Mouse (Mus musculus): ENCODE results near the gene Magi1. TPM values are rescaled to one million over a fixed set of nuclear protein-coding genes. Genes with fewer than 3 reads are reported as not detected.

The Magi1 gene
- polyA plus RNA-seq, 1 experiment from 2014 or later: 22.9 TPM

GRCm38 (mm10) chr6:93874936-93875335 lies 408.8 kb downstream of the Magi1 start:
- no peak overlapping the region for H3K9ac ChIP-seq (ENCODE audit: low read length)
- ATAC-seq (no peak), DNase-seq (ENCODE audit: low spot score) (peak; percentile 32)
- H3K9me3 ChIP-seq (replicated peaks; ENCODE audit: control insufficient read depth, low read length): no peaks in the 10 kb centered on the region
- H3K4me2 ChIP-seq (ENCODE audit: low read length): no peak overlapping the region
- H3K27me3 ChIP-seq (replicated peaks; ENCODE audit: control insufficient read depth, insufficient read depth, low read length): no peaks in the 10 kb centered on the region
- H3K4me3 ChIP-seq (ENCODE audit: low read depth, low read length): no peak overlapping the region
- 77% methylated on average over 2 of the region's 2 CpGs for WGBS
- H3K4me1 ChIP-seq (ENCODE audit: control insufficient read depth, insufficient read depth, low read length): peaks cover 20% of the 10 kb centered on the region
- peak overlapping the region; percentile 28; the same call in 1 of the 2 replicates for H3K27ac ChIP-seq (ENCODE audit: low read depth, low read length)
- H3K36me3 ChIP-seq (ENCODE audit: control insufficient read depth, insufficient read depth, low read length): no peaks in the 10 kb centered on the region

GRCm38 (mm10) chr6:93874376-93874775 lies 409.3 kb downstream of the Magi1 start:
- Histone ChIP-seq H3K27ac (ENCODE audit: low read depth, low read length) (no peak overlapping the region), H3K27me3 (replicated peaks; ENCODE audit: control insufficient read depth, insufficient read depth, low read length) (no peaks in the 10 kb centered on the region), H3K4me1 (ENCODE audit: control insufficient read depth, insufficient read depth, low read length) (peaks cover 20% of the 10 kb centered on the region), H3K36me3 (ENCODE audit: control insufficient read depth, insufficient read depth, low read length) (no peaks in the 10 kb centered on the region), H3K9ac (ENCODE audit: low read length) (no peak overlapping the region), H3K4me3 (ENCODE audit: low read depth, low read length) (no peak overlapping the region), H3K4me2 (ENCODE audit: low read length) (no peak overlapping the region), H3K9me3 (replicated peaks; ENCODE audit: control insufficient read depth, low read length) (no peaks in the 10 kb centered on the region)
- WGBS: 64% methylated on average over 2 of the region's 2 CpGs
- no peak for ATAC-seq
- DNase-seq (ENCODE audit: low spot score): no peak

- Histone ChIP-seq H3K9ac (ENCODE audit: low read length) (no peak overlapping the region), H3K27ac (ENCODE audit: low read depth, low read length) (no peak overlapping the region), H3K4me2 (ENCODE audit: low read length) (no peak overlapping the region), H3K27me3 (replicated peaks; ENCODE audit: control insufficient read depth, insufficient read depth, low read length) (no peaks in the 10 kb centered on the region), H3K36me3 (ENCODE audit: control insufficient read depth, insufficient read depth, low read length) (no peaks in the 10 kb centered on the region), H3K4me1 (ENCODE audit: control insufficient read depth, insufficient read depth, low read length) (peaks cover 20% of the 10 kb centered on the region), H3K9me3 (replicated peaks; ENCODE audit: control insufficient read depth, low read length) (no peaks in the 10 kb centered on the region), H3K4me3 (ENCODE audit: low read depth, low read length) (no peak overlapping the region)
- 37% methylated on average over 1 of the region's 1 CpGs for WGBS
- no peak for ATAC-seq
- DNase-seq (ENCODE audit: low spot score): no peak
These were observed 410.2 kb downstream of the Magi1 start for GRCm38 (mm10) chr6:93873536-93873935.

- Histone ChIP-seq H3K27me3 (replicated peaks; ENCODE audit: control insufficient read depth, insufficient read depth, low read length) (no peaks in the 10 kb centered on the region), H3K4me1 (ENCODE audit: control insufficient read depth, insufficient read depth, low read length) (peaks cover 15% of the 10 kb centered on the region), H3K27ac (ENCODE audit: low read depth, low read length) (no peak overlapping the region), H3K9ac (ENCODE audit: low read length) (no peak overlapping the region), H3K9me3 (replicated peaks; ENCODE audit: control insufficient read depth, low read length) (no peaks in the 10 kb centered on the region), H3K4me2 (ENCODE audit: low read length) (no peak overlapping the region), H3K4me3 (ENCODE audit: low read depth, low read length) (no peak overlapping the region), H3K36me3 (ENCODE audit: control insufficient read depth, insufficient read depth, low read length) (no peaks in the 10 kb centered on the region)
- DNase-seq (ENCODE audit: low spot score): no peak
- WGBS: 81% methylated on average over 4 of the region's 4 CpGs
- no peak for ATAC-seq
These were observed 412.2 kb downstream of the Magi1 start for GRCm38 (mm10) chr6:93871516-93871915.

- H3K4me1 ChIP-seq (ENCODE audit: control insufficient read depth, insufficient read depth, low read length): peaks cover 10% of the 10 kb centered on the region
- ATAC-seq: no peak
- H3K36me3 ChIP-seq (ENCODE audit: control insufficient read depth, insufficient read depth, low read length): no peaks in the 10 kb centered on the region
- no peak for DNase-seq (ENCODE audit: low spot score)
- H3K27ac ChIP-seq (ENCODE audit: low read depth, low read length): no peak overlapping the region
- H3K4me3 ChIP-seq (ENCODE audit: low read depth, low read length): no peak overlapping the region
- H3K27me3 ChIP-seq (replicated peaks; ENCODE audit: control insufficient read depth, insufficient read depth, low read length): no peaks in the 10 kb centered on the region
- no peaks in the 10 kb centered on the region for H3K9me3 ChIP-seq (replicated peaks; ENCODE audit: control insufficient read depth, low read length)
- WGBS: 92% methylated on average over 5 of the region's 5 CpGs
- no peak overlapping the region for H3K4me2 ChIP-seq (ENCODE audit: low read length)
- H3K9ac ChIP-seq (ENCODE audit: low read length): no peak overlapping the region
These were observed 413.7 kb downstream of the Magi1 start for GRCm38 (mm10) chr6:93870023-93870422.

GRCm38 (mm10) chr6:93862263-93862662 lies 421.5 kb downstream of the Magi1 start:
- H3K4me1 ChIP-seq (ENCODE audit: control insufficient read depth, insufficient read depth, low read length): 0 out of 2 replicates have a peak, but pooled peaks cover 5% of the 10 kb centered on the region

GRCm38 (mm10) chr6:93856783-93857182 lies 426.9 kb downstream of the Magi1 start:
- 13% methylated on average over 1 of the region's 1 CpGs for WGBS
- peaks cover 22% of the 10 kb centered on the region for H3K4me1 ChIP-seq (ENCODE audit: control insufficient read depth, insufficient read depth, low read length)
- no peak overlapping the region for H3K4me3 ChIP-seq (ENCODE audit: low read depth, low read length)
- ATAC-seq (no peak), DNase-seq (ENCODE audit: low spot score) (no peak)
- no peak overlapping the region for H3K9ac ChIP-seq (ENCODE audit: low read length)
- no peak overlapping the region for H3K4me2 ChIP-seq (ENCODE audit: low read length)
- 0 out of 2 replicates have a peak, but pooled peaks cover 4% of the 10 kb centered on the region for H3K36me3 ChIP-seq (ENCODE audit: control insufficient read depth, insufficient read depth, low read length)
- no peaks in the 10 kb centered on the region for H3K27me3 ChIP-seq (replicated peaks; ENCODE audit: control insufficient read depth, insufficient read depth, low read length)
- H3K27ac ChIP-seq (ENCODE audit: low read depth, low read length): peak overlapping the region; percentile 40
- no peaks in the 10 kb centered on the region for H3K9me3 ChIP-seq (replicated peaks; ENCODE audit: control insufficient read depth, low read length)

More at GRCm38 (mm10) chr6:93862263-93862662, 421.5 kb downstream of the Magi1 start:
- Histone ChIP-seq H3K27ac (ENCODE audit: low read depth, low read length) (no peak overlapping the region), H3K36me3 (ENCODE audit: control insufficient read depth, insufficient read depth, low read length) (0 out of 2 replicates have a peak, but pooled peaks cover 4% of the 10 kb centered on the region), H3K9ac (ENCODE audit: low read length) (no peak overlapping the region), H3K4me2 (ENCODE audit: low read length) (no peak overlapping the region), H3K9me3 (replicated peaks; ENCODE audit: control insufficient read depth, low read length) (no peaks in the 10 kb centered on the region), H3K4me3 (ENCODE audit: low read depth, low read length) (no peak overlapping the region), H3K27me3 (replicated peaks; ENCODE audit: control insufficient read depth, insufficient read depth, low read length) (no peaks in the 10 kb centered on the region)
- ATAC-seq (no peak), DNase-seq (ENCODE audit: low spot score) (no peak)
- WGBS: 91% methylated on average over 5 of the region's 5 CpGs

GRCm38 (mm10) chr6:93855806-93856641 lies 427.7 kb downstream of the Magi1 start:
- H3K4me2 ChIP-seq (ENCODE audit: low read length): no peak overlapping the region
- H3K4me3 ChIP-seq (ENCODE audit: low read depth, low read length): no peak overlapping the region
- 0 out of 2 replicates have a peak, but pooled peaks cover 4% of the 10 kb centered on the region for H3K36me3 ChIP-seq (ENCODE audit: control insufficient read depth, insufficient read depth, low read length)
- H3K27ac ChIP-seq (ENCODE audit: low read depth, low read length): peak overlapping the region; percentile 40
- H3K27me3 ChIP-seq (replicated peaks; ENCODE audit: control insufficient read depth, insufficient read depth, low read length): no peaks in the 10 kb centered on the region
- peaks cover 27% of the 10 kb centered on the region for H3K4me1 ChIP-seq (ENCODE audit: control insufficient read depth, insufficient read depth, low read length)
- no peaks in the 10 kb centered on the region for H3K9me3 ChIP-seq (replicated peaks; ENCODE audit: control insufficient read depth, low read length)
- H3K9ac ChIP-seq (ENCODE audit: low read length): peak overlapping the region; percentile 37; the same call in 1 of the 2 replicates
- 48% methylated on average over 8 of the region's 8 CpGs for WGBS
- ATAC-seq (peak; percentile 44), DNase-seq (ENCODE audit: low spot score) (no peak)
